Mouse (Mus musculus) granulocyte monocyte progenitor cell, adult 5-6 weeks (primary cell): ENCODE data around the gene Slc25a3. TPM values are rescaled to one million over a fixed set of nuclear protein-coding genes. Genes with fewer than 3 reads are reported as not detected.
A peak's percentile ranks its signal among the peaks of the same experiment; 100 is the strongest.

Experiments
- ATAC-seq: replicated peaks from 2 replicates; pipeline ENCODE4 v1.8.0; 2016; ENCODE audit warnings: mild to moderate bottlenecking, moderate TSS enrichment, inconsistent platforms; ENCODE audit not compliant: poor library complexity, severe bottlenecking
- total RNA-seq, 2 experiments: library from RNA; stranded (forward) in 1 of 2; stranded (reverse) in 1 of 2; fragments of 200-712, 200-1000 nt in 1 of 2; fragments of >200 nt in 1 of 2; fragmentation: Nextera tagmentation in 1 of 2; gene quantifications; 2 replicates each; pipeline ENCODE4 v1.2.3; 2014 to 2017

The Slc25a3 gene
- total RNA-seq, 2 experiments from 2014 or later = 175 to 562 TPM

- no peak for ATAC-seq
Observed at GRCm38 (mm10) chr10:91101936-91102335, 21.9 kb downstream of the Slc25a3 start.

DNA sequence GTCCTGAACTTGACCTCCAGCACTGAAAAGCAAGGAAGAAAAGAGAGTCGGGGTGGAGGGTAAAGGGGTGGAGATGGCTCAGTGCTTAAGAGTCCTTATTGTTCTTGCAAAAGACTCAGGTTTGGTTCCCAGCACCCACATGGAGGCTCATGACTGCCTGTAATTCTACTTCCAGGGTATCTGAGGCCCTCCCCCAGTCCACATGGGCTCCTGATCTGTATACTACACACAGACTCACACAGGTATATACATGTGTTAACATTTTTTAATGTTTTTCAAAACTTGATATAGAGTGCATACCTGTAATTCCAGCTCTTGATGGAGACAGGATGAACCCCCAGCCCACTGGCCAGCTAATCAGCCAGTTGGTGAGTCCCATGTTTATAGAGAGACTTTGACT lies 23.8 kb downstream of the Slc25a3 start:
- no peak for ATAC-seq

- no peak for ATAC-seq
Observed at GRCm38 (mm10) chr10:91098056-91098455, 25.8 kb downstream of the Slc25a3 start.

- ATAC-seq = peak; percentile 52
Observed at GRCm38 (mm10) chr10:91094251-91095104, 29.4 kb downstream of the Slc25a3 start.

DNA sequence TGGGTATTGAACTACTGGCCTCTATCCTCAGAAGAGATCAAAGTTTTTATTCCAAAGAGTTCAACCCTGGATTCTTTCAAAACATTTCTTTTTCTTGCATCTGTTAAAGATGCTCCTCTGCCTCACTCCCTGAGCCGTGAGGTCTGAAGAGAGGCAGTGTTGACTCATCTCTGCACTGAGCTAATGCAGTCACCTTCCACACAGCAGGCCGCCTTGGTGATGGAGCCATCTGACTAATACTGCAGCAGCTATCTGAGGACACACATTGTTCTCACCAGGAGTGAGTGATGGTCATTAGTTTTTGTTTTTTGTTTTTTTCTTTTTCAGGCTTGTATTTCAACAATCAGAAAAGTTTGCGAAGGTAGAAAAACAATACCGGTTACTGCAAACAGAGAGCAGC lies 31.0 kb downstream of the Slc25a3 start:
- no peak for ATAC-seq

- peak; percentile 45 for ATAC-seq
Observed at GRCm38 (mm10) chr10:91083393-91083927, 40.4 kb downstream of the Slc25a3 start.

GRCm38 (mm10) chr10:91082550-91083392 lies 41.1 kb downstream of the Slc25a3 start, which contains the start of the genes Apaf1 and Ikbip:
Apaf1 (minus strand) TSS chr10:91082770.
Ikbip (plus strand) TSS chr10:91082940.
- ATAC-seq = peak; percentile 84

DNA sequence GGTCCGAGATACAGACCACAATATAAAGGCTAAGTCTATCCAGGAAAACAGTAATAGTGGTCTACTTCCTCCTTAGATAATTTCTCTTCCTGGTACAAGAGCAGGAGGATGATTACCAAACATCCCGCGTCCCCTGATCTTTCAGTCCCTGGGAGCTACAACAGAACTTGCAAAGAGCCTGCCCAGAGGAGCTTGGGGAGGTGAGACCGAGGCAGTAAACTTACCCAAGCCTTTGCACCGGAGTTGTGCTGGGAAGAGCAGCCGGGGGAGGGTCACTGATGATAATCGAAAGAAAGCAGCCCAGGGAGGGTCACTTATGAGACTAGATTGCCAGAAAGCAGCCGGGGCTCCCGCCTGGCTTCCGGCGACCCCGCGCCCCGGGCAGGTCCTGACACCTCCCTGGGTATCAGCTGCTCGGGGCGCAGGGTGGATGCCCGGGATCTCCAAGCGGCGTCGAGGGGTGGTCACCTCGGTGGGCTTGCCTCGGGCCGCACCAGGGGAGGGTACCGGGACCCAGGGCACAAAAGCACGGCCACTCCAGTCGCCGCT lies 41.8 kb downstream of the Slc25a3 start:
- peak; percentile 60 for ATAC-seq

GRCm38 (mm10) chr10:91080540-91080939 lies 43.3 kb downstream of the Slc25a3 start:
- ATAC-seq = no peak

DNA sequence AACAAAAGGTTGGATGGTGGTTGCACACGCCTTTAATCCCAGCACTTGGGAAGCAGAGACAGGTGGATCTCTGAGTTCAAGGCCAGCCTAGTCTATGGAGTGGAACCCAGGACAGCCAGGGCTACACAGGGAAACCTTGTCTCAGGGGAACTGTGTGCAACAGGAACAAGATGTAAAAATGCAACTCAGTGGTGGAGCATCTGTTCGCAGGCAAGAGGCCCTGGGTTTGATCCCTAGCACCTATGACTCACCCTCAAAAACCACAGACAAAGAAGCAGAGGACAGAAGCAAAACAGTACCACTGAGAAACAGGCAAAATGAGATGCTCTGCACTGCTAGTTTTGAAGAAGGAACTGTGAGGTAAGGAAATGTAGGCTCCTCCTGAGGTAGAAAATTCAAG lies 47.2 kb downstream of the Slc25a3 start:
- no peak; the same call in 1 of the 2 replicates for ATAC-seq

- no peak for ATAC-seq
Observed at GRCm38 (mm10) chr10:91073345-91073744, 50.5 kb downstream of the Slc25a3 start.

DNA sequence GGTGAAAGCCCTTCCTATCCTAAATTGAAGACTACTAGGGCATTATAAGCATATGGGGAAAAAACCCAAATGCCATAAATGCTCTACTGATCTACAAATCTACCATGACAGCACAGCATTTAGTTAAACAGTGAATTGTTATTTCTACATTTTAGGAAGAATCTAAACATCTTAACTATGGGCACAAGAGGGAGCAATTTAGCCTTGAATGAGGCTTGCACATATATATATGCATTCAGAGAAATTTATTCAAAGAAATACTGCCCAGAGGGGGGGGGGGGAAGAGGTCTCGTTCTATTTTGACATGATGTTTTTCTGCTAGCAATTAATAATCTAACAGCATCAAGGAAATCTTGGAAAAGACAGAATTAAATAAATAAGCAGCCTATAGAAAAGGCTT lies 52.1 kb downstream of the Slc25a3 start:
- ATAC-seq = peak; percentile 53

Other genes starting within 250 kb of the Slc25a3 start
- 63.4 and 87.2 TPM in 2 replicates for gene Apaf1, start 41.3 kb downstream of the Slc25a3 start, total RNA-seq (2014; fragmentation: Nextera tagmentation)
- gene Apaf1, start 41.3 kb downstream of the Slc25a3 start, total RNA-seq (2017) = 29.6 and 36.4 TPM in 2 replicates
- gene Ikbip, start 41.1 kb downstream of the Slc25a3 start, total RNA-seq (2014; fragmentation: Nextera tagmentation) = 14.1 and 18.8 TPM in 2 replicates
- gene Ikbip, start 41.1 kb downstream of the Slc25a3 start, total RNA-seq (2017) = 29.7 and 35.7 TPM in 2 replicates
- 186 and 211 TPM in 2 replicates for gene Tmpo, start 57.3 kb upstream of the Slc25a3 start, total RNA-seq (2014; fragmentation: Nextera tagmentation)
- gene Tmpo, start 57.3 kb upstream of the Slc25a3 start, total RNA-seq (2017) = 339 and 445 TPM in 2 replicates